Mouse (Mus musculus): ENCODE data around the gene Mfsd12.

- TF ChIP-seq EP300 (IDR thresholded peaks at IDR 0.05; ENCODE audit: low read depth) (peak; percentile 94), CTCF (IDR thresholded peaks at IDR 0.05; ENCODE audit: low read depth) (no peak)
Measured at GRCm38 (mm10) chr10:81383802-81384604, 26.7 kb downstream of the Mfsd12 start, which contains the start of the genes Dohh and Gm48551.

Measured in heart, postnatal 0 days (tissue).